Mouse (Mus musculus): ENCODE measurements at regions not wholly inside any gene's neighbourhood (a gene's known extent, or its start where the extent isn't known, plus 50 kb on each side); places are given as distances from the start of the nearest gene placed in this dataset.

DNA sequence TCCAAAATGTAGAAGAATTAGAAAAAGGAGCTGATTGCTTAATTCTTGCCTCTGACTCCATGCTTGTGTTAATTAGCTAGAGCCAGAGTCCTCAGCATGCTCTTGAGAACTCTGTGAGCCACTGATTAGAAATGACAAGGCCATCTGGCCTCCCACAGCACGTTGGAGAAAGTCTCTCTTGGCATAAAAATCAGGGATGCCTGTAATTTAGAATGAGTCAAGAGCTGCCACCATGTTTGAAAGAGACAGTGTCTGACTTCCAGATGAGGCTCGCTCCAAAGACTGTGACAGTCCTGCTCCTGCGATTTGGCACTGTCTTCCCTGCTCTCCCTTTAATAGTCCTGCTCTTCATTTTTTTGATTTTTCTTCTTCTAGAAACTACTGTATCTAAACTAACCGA lies 374.6 kb downstream of the Ipo11 start:
- DNase-seq (ENCODE audit: low spot score in 2 of 2), result peak in 1 of 2 experiments; percentile 40

DNA sequence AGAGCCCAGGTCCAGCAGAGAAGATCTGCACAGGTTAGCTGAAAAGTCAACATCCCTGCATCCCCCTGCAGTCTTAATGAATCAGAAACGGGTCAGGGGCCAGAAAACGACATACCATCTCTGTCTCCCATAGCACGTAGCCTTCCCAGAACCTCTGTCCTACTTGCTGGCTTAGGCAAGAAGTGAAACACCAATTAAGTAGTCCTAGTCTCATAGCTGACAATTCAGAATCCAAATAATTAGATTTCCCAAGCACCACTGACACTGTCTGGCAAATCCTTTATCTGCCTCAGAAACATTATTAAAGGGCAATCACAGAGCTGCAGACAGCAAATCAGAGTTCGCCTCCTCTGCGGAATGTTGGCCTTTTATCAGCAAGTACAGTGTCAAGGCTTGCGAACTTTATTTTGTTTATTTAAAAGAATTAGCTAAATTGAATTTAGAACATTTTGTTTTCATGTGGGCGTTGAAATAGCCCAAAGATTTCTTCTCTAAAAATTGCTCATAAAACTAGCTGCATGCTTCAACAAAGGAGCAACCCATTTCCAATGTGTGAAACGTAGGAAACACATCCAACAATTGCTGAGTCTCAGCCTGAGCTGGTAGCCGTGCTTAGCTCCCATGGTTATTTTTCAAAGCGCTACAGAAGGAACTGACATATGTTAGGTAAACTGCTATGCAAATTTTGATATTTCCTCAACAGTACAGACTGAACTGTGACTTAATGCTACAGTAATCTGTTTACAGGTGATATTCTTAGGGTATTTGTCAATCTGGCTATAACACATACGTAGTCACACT lies 411.2 kb downstream of the Ipo11 start:
- no peak for DNase-seq (ENCODE audit: low spot score in 2 of 2)

GRCm38 (mm10) chr13:106514510-106515169 lies 422.1 kb downstream of the Ipo11 start:
- DNase-seq (ENCODE audit: low spot score in 2 of 2), result no peak

GRCm38 (mm10) chr13:106513669-106514068 lies 423.1 kb downstream of the Ipo11 start:
- DNase-seq (ENCODE audit: low spot score in 2 of 2), result no peak

DNA sequence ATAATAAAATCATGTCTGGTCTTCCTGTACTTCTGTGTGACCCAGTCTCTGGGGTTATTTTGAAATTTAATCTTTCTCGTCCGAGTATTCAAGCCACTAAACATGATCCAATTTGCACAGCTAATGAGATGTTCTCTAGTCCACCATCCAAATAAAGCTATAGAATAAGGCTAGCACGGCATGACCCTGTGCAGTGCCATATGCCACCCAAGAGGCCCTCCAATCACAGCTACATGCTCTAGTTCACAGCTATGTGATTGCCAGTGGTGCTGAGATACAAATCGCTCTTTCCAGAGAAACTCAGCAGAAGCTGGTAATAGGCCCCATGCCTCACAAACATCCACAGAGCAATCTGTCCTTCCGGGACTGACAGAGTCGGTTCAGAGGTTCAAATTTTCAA lies 426.3 kb downstream of the Ipo11 start:
- no peak for DNase-seq (ENCODE audit: low spot score in 2 of 2)

DNA sequence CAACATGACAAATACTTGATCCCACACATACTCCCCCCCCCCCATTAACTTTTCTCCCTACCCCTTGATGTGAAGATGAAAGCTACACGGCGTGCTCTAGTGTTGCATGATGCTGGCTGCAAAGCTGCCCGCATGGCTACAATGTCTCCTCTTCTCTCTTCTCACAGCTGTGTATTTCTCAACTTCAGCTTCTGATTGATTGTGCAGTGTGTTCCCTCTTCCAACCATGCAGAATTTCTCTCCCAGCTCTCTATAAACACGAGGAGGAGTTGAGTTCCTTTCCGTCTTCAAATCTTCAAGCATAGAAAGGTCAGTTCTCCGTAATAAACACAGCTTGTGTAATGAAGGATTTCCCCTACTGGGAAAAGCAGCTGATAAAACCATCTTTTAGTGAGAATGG lies 435.5 kb downstream of the Ipo11 start:
- no peak for DNase-seq (ENCODE audit: low spot score in 2 of 2)

DNA sequence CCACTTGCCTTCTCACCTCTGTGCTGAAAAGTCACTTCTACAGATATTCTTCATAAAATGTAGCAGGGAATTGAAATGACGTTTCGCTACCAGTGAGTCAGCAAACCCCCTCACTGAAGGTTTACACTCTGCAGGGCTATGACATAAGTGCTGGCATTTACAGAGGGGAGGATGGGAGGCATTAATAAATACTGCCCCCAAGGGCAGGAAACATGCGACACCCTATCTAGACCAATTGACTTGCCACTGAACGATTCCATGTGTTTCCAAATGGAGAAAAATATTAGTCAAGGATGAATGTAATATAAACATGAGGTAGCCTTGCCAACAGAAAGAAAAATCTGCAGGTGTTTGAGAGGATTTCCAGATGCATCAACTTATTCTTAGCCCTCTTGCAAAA lies 465.5 kb downstream of the Ipo11 start:
- no peak for DNase-seq (ENCODE audit: low spot score in 2 of 2)

DNA sequence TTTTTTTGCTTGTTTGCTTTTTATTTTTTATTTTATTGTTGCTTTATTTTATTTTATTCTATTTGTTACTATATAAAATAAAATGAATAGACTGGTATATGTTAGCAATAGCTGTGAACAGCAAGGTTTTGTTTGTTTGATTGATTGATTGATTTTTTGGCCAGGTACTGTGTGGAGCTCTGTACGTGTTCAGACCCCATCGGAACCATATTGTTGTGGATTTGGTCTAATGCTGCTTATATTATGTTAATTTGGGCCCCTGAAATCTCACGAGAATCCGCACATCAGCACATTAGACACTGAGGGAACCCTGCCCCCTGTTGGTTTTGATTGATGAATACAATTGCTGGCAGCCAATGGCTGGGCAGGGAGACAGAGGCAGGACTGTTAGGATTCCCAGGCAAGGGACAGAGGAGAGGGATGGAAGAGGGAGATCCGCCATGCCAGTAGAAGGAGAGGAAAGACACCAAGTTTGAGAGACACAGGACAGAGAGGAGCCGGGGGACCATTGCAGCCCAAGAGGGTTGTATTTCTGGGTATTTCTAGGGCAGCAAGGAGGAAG lies 482.3 kb downstream of the Ipo11 start:
- no peak for DNase-seq (ENCODE audit: low spot score in 2 of 2)

DNA sequence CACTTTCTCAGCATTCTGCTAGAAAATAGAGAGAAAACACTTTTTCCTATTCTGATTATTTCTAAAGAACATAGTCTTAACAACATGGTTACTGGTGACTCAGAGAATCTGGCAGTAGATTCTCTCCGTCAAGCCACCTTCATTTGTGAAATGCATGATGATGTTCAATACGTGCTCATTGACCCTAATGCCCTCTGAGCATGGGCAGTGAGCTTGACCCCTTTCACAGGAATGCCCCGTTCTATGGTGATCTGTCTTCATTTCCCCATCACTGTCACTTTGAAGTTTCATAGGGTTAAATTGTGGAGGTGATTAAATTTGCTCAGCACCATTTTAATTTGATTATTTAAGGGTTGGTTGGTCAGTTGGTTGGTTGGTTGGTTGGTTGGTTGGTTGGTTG lies 504.6 kb downstream of the Ipo11 start:
- no peak for DNase-seq (ENCODE audit: low spot score in 2 of 2)

GRCm38 (mm10) chr13:106406608-106407038 lies 530.1 kb downstream of the Ipo11 start:
- DNase-seq (ENCODE audit: low spot score in 2 of 2), result no peak

GRCm38 (mm10) chr13:106392642-106393041 lies 544.1 kb downstream of the Ipo11 start:
- no peak for DNase-seq (ENCODE audit: low spot score in 2 of 2)

- DNase-seq (ENCODE audit: low spot score in 2 of 2), result no peak
Observed at GRCm38 (mm10) chr13:106388634-106389033, 548.1 kb downstream of the Ipo11 start.

DNA sequence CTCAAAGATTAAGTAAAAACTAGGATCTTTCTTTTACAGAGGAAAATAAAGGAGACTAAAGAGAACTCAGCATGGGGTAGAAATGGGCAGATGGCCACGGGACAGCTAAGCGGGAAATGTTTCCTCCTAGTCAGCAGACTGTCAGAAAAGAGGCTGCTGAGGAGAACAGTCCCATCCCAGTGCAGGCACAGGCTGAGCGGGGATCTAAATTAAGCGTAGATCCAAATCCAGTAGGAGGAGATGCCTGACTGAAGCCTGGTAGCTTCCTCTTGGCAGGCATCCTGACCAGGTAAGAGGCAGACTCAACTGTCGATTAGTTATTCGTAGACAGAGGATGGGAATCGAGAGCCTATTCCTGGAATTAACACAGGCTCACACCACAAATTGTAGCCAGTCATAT lies 569.2 kb downstream of the Ipo11 start:
- no peak for DNase-seq (ENCODE audit: low spot score in 2 of 2)

GRCm38 (mm10) chr13:106352614-106353409 lies 583.9 kb downstream of the Ipo11 start:
- DNase-seq (ENCODE audit: low spot score in 2 of 2), result no peak

DNA sequence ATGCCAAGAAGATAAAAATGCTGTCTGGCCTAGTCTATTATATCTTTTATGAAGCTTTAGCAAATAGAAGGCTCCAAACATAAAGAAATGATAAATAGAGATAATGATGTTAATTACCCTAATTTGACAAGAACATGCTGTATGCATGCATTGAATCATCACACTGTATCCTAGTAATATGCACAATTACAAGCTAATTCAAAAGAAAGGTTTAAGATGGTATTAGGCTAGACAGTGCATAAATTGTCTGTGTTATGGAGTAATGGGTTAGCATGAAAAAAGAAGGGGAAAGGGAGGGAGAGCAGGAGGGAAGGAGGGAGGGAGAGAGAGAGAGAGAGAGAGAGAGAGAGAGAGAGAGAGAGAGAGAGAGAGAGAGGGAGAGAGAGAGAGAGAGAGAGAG lies 604.7 kb downstream of the Ipo11 start:
- DNase-seq (ENCODE audit: low spot score in 2 of 2), result no peak

DNA sequence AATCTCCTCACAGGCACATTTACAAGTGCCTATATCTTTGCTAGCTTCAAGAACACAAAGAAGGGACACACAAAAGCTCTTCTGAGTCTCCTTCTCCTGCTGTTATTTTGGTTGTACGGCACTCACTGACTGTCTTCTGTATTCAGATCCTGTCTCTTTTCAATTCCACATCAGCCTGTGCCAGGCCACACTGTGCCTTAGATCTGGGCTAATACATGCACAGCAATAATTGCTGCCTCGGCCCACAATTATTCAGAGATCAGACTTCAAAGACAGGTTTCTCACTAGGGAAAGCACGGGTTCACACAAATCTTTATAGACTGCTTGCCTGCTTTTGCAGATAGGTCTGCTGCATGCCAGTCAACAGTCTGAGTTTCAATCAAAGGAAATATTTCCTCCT lies 617.8 kb downstream of the Ipo11 start:
- DNase-seq (ENCODE audit: low spot score in 2 of 2), result no peak

DNA sequence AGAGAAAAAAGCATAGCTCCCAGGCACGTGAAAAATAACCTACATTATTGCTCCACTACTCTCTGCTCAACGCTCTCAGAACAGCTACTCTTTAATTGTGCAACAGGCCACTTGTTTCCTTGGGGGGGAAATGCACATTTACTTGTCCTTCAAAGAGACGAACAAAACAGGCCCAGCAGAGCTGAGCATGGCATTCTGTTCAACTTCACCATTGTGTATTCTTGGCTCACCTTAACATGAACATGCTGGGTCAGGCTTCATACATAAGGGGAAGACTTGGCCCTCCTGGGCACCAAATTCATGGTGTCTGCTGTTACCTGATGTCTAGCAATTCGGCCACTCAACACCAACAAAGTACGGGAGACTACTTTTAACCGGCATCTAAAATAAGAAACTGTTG lies 618.3 kb downstream of the Ipo11 start:
- DNase-seq (ENCODE audit: low spot score in 2 of 2), result no peak

- DNase-seq (ENCODE audit: low spot score in 2 of 2), result no peak
Observed at GRCm38 (mm10) chr13:106317300-106317699, 619.5 kb downstream of the Ipo11 start.

- DNase-seq (ENCODE audit: low spot score in 2 of 2), result no peak
Observed at GRCm38 (mm10) chr13:106281181-106281580, 655.6 kb downstream of the Ipo11 start.

- DNase-seq (ENCODE audit: low spot score in 2 of 2), result no peak
Observed at GRCm38 (mm10) chr13:106259874-106260273, 676.9 kb downstream of the Ipo11 start.
